Mouse (Mus musculus) testis, adult 2 months (tissue): Measurements from ENCODE around the gene Actn3.

ENCODE experiments used
- CTCF ChIP-seq: fragments of 200-500 bp; IDR thresholded peaks from 2 replicates; pipeline ENCODE4 v1.5.1; 2012; ENCODE audit warnings: low read depth, mild to moderate bottlenecking, inconsistent platforms, low read length, moderate library complexity; ENCODE audit not compliant: control insufficient read depth, insufficient read depth, insufficient replicate concordance
- POLR2A ChIP-seq: fragments of 200-500 bp; IDR thresholded peaks from 2 replicates; pipeline ENCODE4 v1.6.1; 2012; ENCODE audit warnings: low read depth, mild to moderate bottlenecking, inconsistent platforms, low read length, moderate library complexity; ENCODE audit not compliant: control insufficient read depth

GRCm38 (mm10) chr19:4919652-4920051, 41.9 kb upstream of the Actn3 start:
- TF ChIP-seq POLR2A (no peak), CTCF (no peak)
